Mouse (Mus musculus): ENCODE results near the gene Abhd12b.

DNA sequence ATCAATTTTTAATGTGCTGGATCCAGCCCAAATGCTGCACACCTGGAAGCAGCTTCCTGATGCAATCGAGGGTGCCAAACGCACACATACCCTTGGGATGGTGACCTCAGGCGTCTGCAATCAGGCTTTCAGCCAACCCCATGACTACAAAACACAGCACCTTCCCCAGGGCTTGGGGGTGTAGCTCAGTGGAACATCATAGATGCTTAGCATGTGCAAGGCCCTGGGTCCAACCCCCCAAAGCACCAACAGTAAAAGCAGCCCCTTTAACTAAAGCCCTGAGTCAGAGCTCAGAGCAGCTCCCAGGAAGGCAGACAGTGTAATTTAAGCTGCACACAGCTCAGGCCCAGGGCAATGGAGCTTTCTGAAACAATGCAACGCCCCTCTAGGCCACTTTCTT lies 49.7 kb upstream of the Abhd12b start:
- TF ChIP-seq CTCF (conservative IDR thresholded peaks at IDR 0.05; ENCODE audit: low read length) (no peak), NANOG (IDR thresholded peaks at IDR 0.05; ENCODE audit: borderline replicate concordance, low read length) (no peak), POU5F1 (IDR thresholded peaks at IDR 0.05; ENCODE audit: borderline replicate concordance, low read length) (no peak)
